Mouse (Mus musculus): ENCODE results near the gene Anks1. TPM values are rescaled to one million over a fixed set of nuclear protein-coding genes. Genes with fewer than 3 reads are reported as not detected.
A peak's percentile ranks its signal among the peaks of the same experiment; 100 is the strongest.
"Not testable (repeated sequence)": the region's sequence is repeated elsewhere in the genome, so short reads cannot be mapped to it uniquely, and the experiment has no call there.

Anks1 gene
- polyA plus RNA-seq, 1 experiment from 2014 or later, result 71.9 TPM

- Histone ChIP-seq H3K27me3 (replicated peaks) (no peaks in the 10 kb centered on the region), H3K27ac (no peak overlapping the region), H3K9me3 (no peaks in the 10 kb centered on the region), H3K4me3 (no peak overlapping the region), H3K9ac (no peak overlapping the region), H3K36me3 (replicated peaks) (no peaks in the 10 kb centered on the region), H3K4me1 (no peaks in the 10 kb centered on the region), H3K4me2 (no peak overlapping the region)
- ATAC-seq (replicated peaks), result no peak
- 90% methylated on average over 5 of the region's 5 CpGs for WGBS
These were observed 61.2 kb downstream of the Anks1 start for GRCm38 (mm10) chr17:27970305-27970704.

- H3K4me3 ChIP-seq, result no peak overlapping the region
- no peak for ATAC-seq (replicated peaks)
- WGBS, result 89% methylated on average over 9 of the region's 9 CpGs
- H3K27ac ChIP-seq, result no peak overlapping the region
- H3K4me2 ChIP-seq, result no peak overlapping the region
- no peaks in the 10 kb centered on the region for H3K27me3 ChIP-seq (replicated peaks)
- no peak overlapping the region for H3K9ac ChIP-seq
- H3K9me3 ChIP-seq, result no peaks in the 10 kb centered on the region
- no peaks in the 10 kb centered on the region for H3K4me1 ChIP-seq
- H3K36me3 ChIP-seq (replicated peaks), result no peaks in the 10 kb centered on the region
These were observed 62.4 kb downstream of the Anks1 start for GRCm38 (mm10) chr17:27971496-27971895.

GRCm38 (mm10) chr17:27973337-27973736, 64.2 kb downstream of the Anks1 start:
- 86% methylated on average over 4 of the region's 4 CpGs for WGBS
- H3K4me3 ChIP-seq, result no peak overlapping the region
- H3K4me1 ChIP-seq, result no peaks in the 10 kb centered on the region
- H3K4me2 ChIP-seq, result no peak overlapping the region
- H3K27ac ChIP-seq, result no peak overlapping the region
- H3K36me3 ChIP-seq (replicated peaks), result no peaks in the 10 kb centered on the region
- no peaks in the 10 kb centered on the region for H3K27me3 ChIP-seq (replicated peaks)
- no peaks in the 10 kb centered on the region for H3K9me3 ChIP-seq
- H3K9ac ChIP-seq, result no peak overlapping the region
- no peak for ATAC-seq (replicated peaks)

- Histone ChIP-seq H3K9ac (no peak overlapping the region), H3K27ac (no peak overlapping the region), H3K9me3 (no peaks in the 10 kb centered on the region), H3K4me2 (no peak overlapping the region), H3K27me3 (replicated peaks) (no peaks in the 10 kb centered on the region), H3K36me3 (replicated peaks) (0 out of 2 replicates have a peak, but pooled peaks cover 3% of the 10 kb centered on the region), H3K4me3 (no peak overlapping the region), H3K4me1 (no peaks in the 10 kb centered on the region)
- ATAC-seq (replicated peaks), result no peak
- WGBS, result 94% methylated on average over 14 of the region's 14 CpGs
These were observed 67.2 kb downstream of the Anks1 start for GRCm38 (mm10) chr17:27976266-27976665.

- WGBS, result 93% methylated on average over 3 of the region's 3 CpGs
- Histone ChIP-seq H3K4me2 (no peak overlapping the region), H3K27ac (no peak overlapping the region), H3K4me3 (no peak overlapping the region), H3K27me3 (replicated peaks) (no peaks in the 10 kb centered on the region), H3K9ac (no peak overlapping the region), H3K36me3 (replicated peaks) (0 out of 2 replicates have a peak, but pooled peaks cover 3% of the 10 kb centered on the region), H3K9me3 (no peaks in the 10 kb centered on the region), H3K4me1 (no peaks in the 10 kb centered on the region)
- no peak for ATAC-seq (replicated peaks)
These were observed 68.0 kb downstream of the Anks1 start for GRCm38 (mm10) chr17:27977008-27977636.

GRCm38 (mm10) chr17:27980391-27980955, 71.4 kb downstream of the Anks1 start:
- Histone ChIP-seq H3K9ac (no peak overlapping the region), H3K4me1 (no peaks in the 10 kb centered on the region), H3K27ac (no peak overlapping the region), H3K9me3 (no peaks in the 10 kb centered on the region), H3K4me2 (no peak overlapping the region), H3K36me3 (replicated peaks) (peaks cover 8% of the 10 kb centered on the region; the same call in 1 of the 2 replicates), H3K4me3 (no peak overlapping the region), H3K27me3 (replicated peaks) (no peaks in the 10 kb centered on the region)
- no peak for ATAC-seq (replicated peaks)
- WGBS, result 97% methylated on average over 3 of the region's 3 CpGs

GRCm38 (mm10) chr17:27981451-27982069, 72.5 kb downstream of the Anks1 start:
- H3K36me3 ChIP-seq (replicated peaks), result peaks cover 10% of the 10 kb centered on the region; the same call in 1 of the 2 replicates
- 94% methylated on average over 5 of the region's 5 CpGs for WGBS

GRCm38 (mm10) chr17:27982070-27982457, 73.0 kb downstream of the Anks1 start:
- ATAC-seq (replicated peaks); H3K27me3 ChIP-seq (replicated peaks); H3K36me3 ChIP-seq (replicated peaks); H3K4me1 ChIP-seq; H3K4me3 ChIP-seq; H3K9me3 ChIP-seq; H3K9ac ChIP-seq; H3K27ac ChIP-seq; H3K4me2 ChIP-seq: not testable (repeated sequence)
- 87% methylated on average over 14 of the region's 14 CpGs for WGBS

More at GRCm38 (mm10) chr17:27981451-27982069, 72.5 kb downstream of the Anks1 start:
- Histone ChIP-seq H3K9me3 (no peaks in the 10 kb centered on the region), H3K27ac (no peak overlapping the region), H3K27me3 (replicated peaks) (no peaks in the 10 kb centered on the region), H3K4me2 (no peak overlapping the region), H3K9ac (no peak overlapping the region), H3K4me1 (no peaks in the 10 kb centered on the region), H3K4me3 (no peak overlapping the region)
- no peak for ATAC-seq (replicated peaks)

GRCm38 (mm10) chr17:27982712-27983266, 73.7 kb downstream of the Anks1 start:
- H3K4me3 ChIP-seq, result no peak overlapping the region
- ATAC-seq (replicated peaks), result no peak
- H3K9me3 ChIP-seq, result no peaks in the 10 kb centered on the region
- no peaks in the 10 kb centered on the region for H3K27me3 ChIP-seq (replicated peaks)
- no peaks in the 10 kb centered on the region for H3K4me1 ChIP-seq
- no peak overlapping the region for H3K4me2 ChIP-seq
- no peak overlapping the region for H3K9ac ChIP-seq
- H3K27ac ChIP-seq, result no peak overlapping the region
- 91% methylated on average over 7 of the region's 7 CpGs for WGBS
- peaks cover 10% of the 10 kb centered on the region; the same call in 1 of the 2 replicates for H3K36me3 ChIP-seq (replicated peaks)

GRCm38 (mm10) chr17:27984421-27984820, 75.3 kb downstream of the Anks1 start:
- WGBS, result 91% methylated on average over 12 of the region's 12 CpGs
- Histone ChIP-seq H3K27me3 (replicated peaks) (no peaks in the 10 kb centered on the region), H3K9ac (no peak overlapping the region), H3K4me1 (no peaks in the 10 kb centered on the region), H3K36me3 (replicated peaks) (peaks cover 7% of the 10 kb centered on the region; the same call in 1 of the 2 replicates), H3K27ac (no peak overlapping the region), H3K4me2 (no peak overlapping the region), H3K9me3 (no peaks in the 10 kb centered on the region), H3K4me3 (no peak overlapping the region)
- no peak for ATAC-seq (replicated peaks)

GRCm38 (mm10) chr17:27986106-27986505, 77.0 kb downstream of the Anks1 start:
- no peak overlapping the region for H3K9ac ChIP-seq

GRCm38 (mm10) chr17:27989807-27990542, 80.9 kb downstream of the Anks1 start:
- Histone ChIP-seq H3K36me3 (replicated peaks) (peaks cover 7% of the 10 kb centered on the region; the same call in 1 of the 2 replicates), H3K4me2 (no peak overlapping the region), H3K9me3 (no peaks in the 10 kb centered on the region), H3K4me3 (no peak overlapping the region), H3K9ac (no peak overlapping the region), H3K4me1 (no peaks in the 10 kb centered on the region), H3K27ac (no peak overlapping the region), H3K27me3 (replicated peaks) (no peaks in the 10 kb centered on the region)
- WGBS, result 49% methylated on average over 15 of the region's 15 CpGs
- 0 out of 2 replicates have a peak, but pooled peaks have one; percentile 45 for ATAC-seq (replicated peaks)

More at GRCm38 (mm10) chr17:27986106-27986505, 77.0 kb downstream of the Anks1 start:
- Histone ChIP-seq H3K4me2 (no peak overlapping the region), H3K9me3 (no peaks in the 10 kb centered on the region), H3K36me3 (replicated peaks) (peaks cover 7% of the 10 kb centered on the region; the same call in 1 of the 2 replicates), H3K4me3 (no peak overlapping the region), H3K4me1 (no peaks in the 10 kb centered on the region), H3K27me3 (replicated peaks) (no peaks in the 10 kb centered on the region), H3K27ac (no peak overlapping the region)
- WGBS, result 94% methylated on average over 19 of the region's 19 CpGs
- no peak for ATAC-seq (replicated peaks)
